Mouse (Mus musculus) A20 (cell line): ENCODE results near the gene Tmprss3.

Experiments used
- DNase-seq: peaks from one replicate; pipeline ENCODE4 v3.0.0-alpha.2; 2011; ENCODE audit warnings: low read depth, low spot score

The Tmprss3 gene

GRCm38 (mm10) chr17:31198877-31199276 is at the start of gene Tmprss3:
Tmprss3 (minus strand) TSS chr17:31198977.
- no peak for DNase-seq

- DNase-seq, result no peak
Observed at GRCm38 (mm10) chr17:31247144-31247543, 48.4 kb upstream of the Tmprss3 start.

- peak; percentile 49 for DNase-seq
Observed at GRCm38 (mm10) chr17:31245321-31245720, 46.5 kb upstream of the Tmprss3 start.

- DNase-seq, result peak; percentile 29
Observed at GRCm38 (mm10) chr17:31242764-31243163, 44.0 kb upstream of the Tmprss3 start.

DNA sequence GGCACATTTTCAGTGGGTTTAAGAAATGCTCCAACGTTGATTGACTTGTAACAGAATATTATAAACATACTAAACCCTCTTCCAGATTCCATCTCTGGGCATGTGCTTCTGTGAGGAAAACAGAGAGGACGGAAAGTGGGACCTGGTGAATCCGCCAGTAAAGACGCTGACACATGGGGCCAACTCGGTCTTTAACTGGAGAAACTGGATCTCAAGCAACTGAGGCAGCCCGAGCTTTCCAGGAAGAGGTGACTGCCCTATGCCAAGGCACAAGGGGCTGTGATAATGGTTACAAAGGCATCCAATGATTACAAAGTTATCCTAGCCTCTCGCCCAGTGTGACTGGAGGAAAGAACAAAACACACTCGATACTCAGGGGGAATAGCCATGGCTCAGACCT is 42.4 kb upstream of the Tmprss3 start:
- DNase-seq, result no peak

GRCm38 (mm10) chr17:31238234-31239020 is 39.6 kb upstream of the Tmprss3 start:
- DNase-seq, result no peak

- no peak for DNase-seq
Observed at GRCm38 (mm10) chr17:31235915-31236314, 37.1 kb upstream of the Tmprss3 start.

DNA sequence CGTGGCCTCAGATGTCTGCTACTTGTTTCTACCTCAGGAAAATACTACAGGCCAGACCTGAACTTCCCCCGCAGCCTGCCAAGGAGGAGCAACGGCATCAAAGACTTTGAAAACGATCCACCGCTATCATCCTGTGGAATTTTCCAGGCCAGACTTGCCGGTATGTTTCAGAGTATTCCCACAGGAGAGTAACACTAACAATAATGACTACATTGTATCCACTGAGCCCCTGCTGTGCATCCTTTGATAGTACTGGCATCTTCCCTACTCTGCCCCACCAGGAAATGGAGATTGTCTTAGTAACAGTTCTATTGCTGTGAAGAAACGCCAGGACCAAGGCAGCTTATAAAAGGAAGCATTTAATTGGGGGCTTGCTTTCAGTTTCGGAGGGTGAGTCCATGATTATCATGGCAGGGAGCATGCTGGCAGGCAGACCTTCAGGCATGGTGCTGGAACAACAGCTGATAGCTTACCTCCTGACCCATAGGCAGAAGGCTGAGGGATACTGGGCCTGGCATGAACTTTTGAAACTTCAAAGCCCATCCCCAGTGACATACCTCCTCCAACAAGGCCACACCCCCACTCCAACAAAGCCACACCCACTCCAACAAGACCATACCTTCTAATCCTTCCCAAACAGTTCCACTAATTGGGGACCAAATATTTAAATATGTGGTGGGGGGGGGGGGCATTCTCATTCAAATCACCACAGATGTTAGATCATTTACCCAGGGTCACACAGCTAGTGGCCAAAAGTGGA is 33.7 kb upstream of the Tmprss3 start:
- no peak for DNase-seq

DNA sequence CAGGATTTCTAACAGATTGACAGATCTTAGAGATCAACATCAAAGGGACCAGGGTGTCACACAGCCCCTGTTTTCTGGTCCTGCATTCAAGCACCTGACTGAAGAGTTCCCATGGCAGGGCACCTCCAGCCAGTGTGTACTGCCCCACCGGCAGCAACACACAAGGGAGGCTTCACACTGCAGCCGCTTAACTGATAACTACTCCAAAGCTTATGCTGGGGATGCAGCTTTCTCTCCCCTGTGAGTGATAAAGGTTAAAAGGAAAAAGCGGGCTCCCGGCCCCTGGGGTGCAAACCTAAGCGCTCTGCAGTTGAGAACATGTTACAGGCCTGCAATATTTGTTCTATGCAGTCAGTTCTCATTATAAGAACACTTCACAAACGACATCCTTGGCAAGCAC is 33.0 kb upstream of the Tmprss3 start:
- DNase-seq, result no peak

- DNase-seq, result no peak
Observed at GRCm38 (mm10) chr17:31226931-31227330, 28.2 kb upstream of the Tmprss3 start.

DNA sequence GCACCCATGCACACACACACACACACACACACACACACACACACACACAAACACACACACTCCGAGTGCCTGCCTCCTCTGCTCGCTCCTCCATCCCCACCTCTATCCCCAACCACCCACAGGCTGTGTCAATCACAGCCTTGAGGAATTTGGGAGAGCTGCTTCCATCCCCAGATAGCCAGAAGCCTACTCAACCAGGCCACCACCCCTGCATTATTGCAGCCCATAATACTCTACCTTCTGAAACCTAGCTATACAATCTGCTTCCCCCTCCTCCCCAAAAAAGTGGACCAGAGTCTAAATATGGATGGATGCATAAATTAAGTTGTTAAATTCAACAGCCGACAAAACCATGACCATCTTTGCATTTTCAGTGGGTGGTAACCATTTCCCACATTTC is 27.6 kb upstream of the Tmprss3 start:
- no peak for DNase-seq

- DNase-seq, result no peak
Observed at GRCm38 (mm10) chr17:31224591-31224990, 25.8 kb upstream of the Tmprss3 start.

- DNase-seq, result peak; percentile 22
Observed at GRCm38 (mm10) chr17:31223835-31224234, 25.1 kb upstream of the Tmprss3 start.

- DNase-seq, result no peak
Observed at GRCm38 (mm10) chr17:31222810-31223310, 24.1 kb upstream of the Tmprss3 start.

GRCm38 (mm10) chr17:31216068-31216955 is 17.5 kb upstream of the Tmprss3 start:
- DNase-seq, result peak; percentile 27

- DNase-seq, result no peak
Observed at GRCm38 (mm10) chr17:31211881-31212280, 13.1 kb upstream of the Tmprss3 start.

DNA sequence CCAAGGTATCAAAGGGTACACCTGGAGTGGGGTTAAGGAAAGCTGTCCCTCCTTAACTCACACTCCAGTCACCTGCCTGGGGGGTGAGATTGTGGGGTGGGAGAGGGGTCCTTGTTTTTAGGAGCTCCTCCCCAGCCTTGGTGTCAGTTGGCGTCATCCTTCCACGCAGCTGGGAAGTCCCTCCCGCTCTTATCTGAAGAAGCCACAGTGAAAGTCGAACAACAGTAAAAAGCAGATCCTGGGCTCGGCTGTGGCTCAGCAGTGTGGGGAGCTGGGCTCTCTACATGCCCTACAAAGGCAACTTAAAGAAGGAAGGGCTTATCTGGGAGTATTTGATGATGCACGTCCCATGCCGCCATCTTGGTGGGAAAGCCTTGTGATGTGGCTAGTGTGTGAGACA is 11.5 kb upstream of the Tmprss3 start:
- DNase-seq, result no peak

GRCm38 (mm10) chr17:31209376-31209930 is 10.7 kb upstream of the Tmprss3 start:
- no peak for DNase-seq

- DNase-seq, result no peak
Observed at GRCm38 (mm10) chr17:31208654-31209053, 9.9 kb upstream of the Tmprss3 start.

DNA sequence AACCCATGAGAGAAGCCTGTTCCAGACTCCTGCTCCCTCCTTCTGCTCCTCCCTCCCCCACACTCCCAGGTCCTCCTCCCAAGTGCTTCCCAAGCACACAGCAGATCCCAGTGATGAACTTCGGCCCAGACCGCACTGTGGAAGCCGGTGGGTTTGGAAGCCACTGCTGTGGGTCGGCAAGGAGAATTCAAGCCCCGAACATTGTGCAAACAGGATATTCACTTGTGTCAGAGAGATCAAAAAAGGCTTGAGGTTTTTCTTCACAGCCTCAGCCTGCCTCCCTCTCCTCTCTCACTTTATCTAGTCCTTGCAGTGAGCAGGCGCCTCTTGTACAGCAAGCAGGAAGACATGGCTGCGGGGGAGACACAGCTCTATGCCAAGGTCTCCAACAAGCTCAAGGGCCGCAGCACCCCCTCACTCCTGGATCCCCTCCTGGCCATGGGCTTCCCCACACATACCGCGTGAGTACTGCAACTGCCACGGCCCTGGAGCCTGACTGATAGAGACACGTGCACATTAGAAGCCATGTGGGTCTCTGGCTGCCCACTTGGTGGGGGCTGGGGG is 9.1 kb upstream of the Tmprss3 start, which contains the start of gene Ubash3a:
TSS of gene Ubash3a (plus strand) at position 103 of the 564 bp plus-strand sequence.
- no peak for DNase-seq

GRCm38 (mm10) chr17:31196283-31196682 is 2.5 kb downstream of the Tmprss3 start:
- DNase-seq, result no peak
